Mouse (Mus musculus): ENCODE measurements around the gene Ppp3cb.
A peak's percentile ranks its signal among the peaks of the same experiment; 100 is the strongest.
"Not testable (repeated sequence)": the region's sequence is repeated elsewhere in the genome, so short reads cannot be mapped to it uniquely, and the experiment has no call there.

The Ppp3cb gene

DNA sequence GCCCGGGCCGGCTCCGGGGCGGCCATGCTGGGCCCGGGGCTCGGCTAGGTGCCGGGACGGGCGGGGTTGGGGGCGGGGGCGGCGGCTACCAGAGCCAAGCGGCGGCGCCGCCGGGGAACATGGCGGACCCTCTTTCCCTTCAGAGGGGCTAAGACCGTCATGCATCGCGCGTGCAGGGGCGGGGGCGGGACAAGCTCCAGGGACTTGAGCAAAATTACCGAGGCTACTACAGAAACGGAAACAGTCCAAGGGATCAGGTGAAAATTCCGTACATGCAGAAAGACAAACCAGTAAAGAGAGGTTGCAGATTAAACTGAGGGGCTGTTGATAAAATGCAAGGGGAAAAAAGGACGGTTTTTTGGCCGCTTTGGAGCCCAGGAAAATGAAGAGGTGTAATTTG is at the start of gene Ppp3cb:
Gene Ppp3cb, minus strand, starts transcription at position 159 of the 400 bp plus-strand sequence.
- DNase-seq (ENCODE audit: low read depth, low spot score) = peak; percentile 96

DNA sequence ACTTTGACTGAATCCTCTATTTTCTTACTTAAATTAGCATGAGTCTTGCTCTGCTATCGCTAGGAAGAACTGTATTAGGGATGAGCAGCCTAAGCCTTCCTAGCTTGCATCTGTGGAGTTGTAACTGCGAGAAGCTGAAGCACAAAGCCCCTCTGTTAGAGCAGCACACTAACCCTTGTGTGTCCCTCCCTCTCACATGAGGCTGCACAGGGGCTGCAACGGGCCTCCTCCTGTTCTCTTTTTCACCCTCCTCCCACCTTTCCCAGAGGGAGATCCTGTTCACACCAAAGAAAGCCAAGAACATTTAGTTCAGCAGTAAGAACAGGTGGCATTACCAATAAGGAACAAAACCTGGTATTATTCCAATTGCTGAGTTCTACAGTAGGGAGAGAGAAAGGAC is 49.4 kb upstream of the Ppp3cb start:
- DNase-seq (ENCODE audit: low read depth, low spot score) = peak; percentile 84

- no peak for DNase-seq (ENCODE audit: low read depth, low spot score)
Measured at GRCm38 (mm10) chr14:20587458-20587857, 41.1 kb upstream of the Ppp3cb start.

DNA sequence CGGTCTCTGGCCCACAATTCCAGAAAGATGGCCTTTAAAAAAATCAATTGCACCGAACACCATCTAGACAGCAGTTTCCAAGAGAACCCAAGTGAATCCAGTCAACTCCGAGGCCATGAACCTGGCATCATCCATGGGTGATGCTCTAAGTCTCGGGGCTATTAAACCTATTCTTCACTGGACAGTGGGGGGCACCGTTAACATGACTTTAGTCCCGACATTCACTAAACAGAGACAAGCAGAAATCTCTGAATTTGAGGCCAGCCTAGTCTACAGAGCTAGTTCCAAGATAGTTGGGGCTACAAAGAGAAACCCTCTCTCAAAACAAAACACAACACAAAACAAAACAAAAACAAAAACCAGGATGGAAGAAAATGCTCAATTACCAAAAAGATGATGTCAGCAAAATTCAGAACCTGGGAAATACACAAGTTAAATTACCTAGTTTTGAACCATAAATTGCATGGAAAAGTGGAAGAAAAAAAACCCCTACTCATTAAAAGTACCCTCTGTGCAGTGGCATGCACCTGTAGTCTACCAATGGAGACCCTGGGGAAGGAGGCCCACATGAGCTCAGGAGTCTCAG is 32.5 kb upstream of the Ppp3cb start:
- no peak for DNase-seq (ENCODE audit: low read depth, low spot score)

- peak; percentile 60 for DNase-seq (ENCODE audit: low read depth, low spot score)
Measured at GRCm38 (mm10) chr14:20576179-20576578, 29.8 kb upstream of the Ppp3cb start.

DNA sequence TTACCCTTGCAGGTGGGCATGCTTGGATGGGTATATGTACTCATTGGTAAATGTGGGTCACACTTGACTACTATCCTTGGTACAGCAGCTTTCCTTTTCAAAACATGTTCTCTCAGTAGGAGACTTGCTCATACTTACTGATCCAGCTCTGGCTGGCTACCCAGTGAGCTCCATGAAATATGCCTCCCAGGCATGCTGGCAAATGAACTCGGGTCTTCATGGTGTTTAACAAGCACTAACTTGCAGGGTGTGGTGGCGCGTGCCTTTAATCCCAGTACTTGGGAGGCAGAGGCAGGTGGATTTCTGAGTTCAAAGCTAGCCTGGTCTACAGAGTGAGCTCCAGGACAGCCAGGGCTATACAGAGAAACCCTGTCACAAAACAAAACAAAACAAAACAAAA is 26.8 kb upstream of the Ppp3cb start:
- DNase-seq (ENCODE audit: low read depth, low spot score) = not testable (repeated sequence)

DNA sequence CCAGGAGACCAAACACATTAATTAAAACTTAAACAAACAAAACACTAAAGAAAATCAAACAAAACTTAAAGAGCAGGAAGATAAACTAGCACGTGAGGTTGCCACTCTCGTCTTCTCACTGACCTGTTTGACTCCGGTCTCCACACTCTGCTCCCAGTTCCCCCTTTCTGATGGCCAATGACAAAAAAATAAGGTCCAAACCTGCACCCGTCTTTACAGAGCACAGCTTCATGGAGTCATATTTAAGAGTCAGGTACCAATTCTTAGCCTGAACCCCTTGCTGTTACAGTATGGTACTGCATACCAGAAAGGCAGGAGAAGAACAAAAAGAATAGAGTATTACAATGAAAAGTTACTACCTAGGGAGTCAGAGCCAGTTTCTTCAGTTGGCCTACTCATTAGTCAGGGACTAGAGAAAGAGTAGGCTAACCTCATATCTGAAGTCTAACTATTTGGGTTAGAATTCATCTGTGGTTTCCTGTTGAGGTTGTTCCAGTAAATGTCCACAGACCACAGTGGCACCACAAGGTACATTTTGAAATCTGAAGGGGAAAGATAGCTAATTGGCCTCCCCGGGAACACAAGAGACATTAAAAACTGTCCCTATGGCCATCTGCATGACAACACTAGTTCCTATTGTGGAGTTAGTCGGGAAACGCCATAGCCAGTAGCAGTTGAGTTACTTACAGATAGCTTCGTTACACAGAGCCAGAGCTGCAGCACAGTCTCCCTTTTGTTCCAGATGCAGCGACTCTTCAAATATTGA is 19.1 kb upstream of the Ppp3cb start:
- no peak for DNase-seq (ENCODE audit: low read depth, low spot score)

- DNase-seq (ENCODE audit: low read depth, low spot score) = no peak
Measured at GRCm38 (mm10) chr14:20564692-20565091, 18.3 kb upstream of the Ppp3cb start.

DNA sequence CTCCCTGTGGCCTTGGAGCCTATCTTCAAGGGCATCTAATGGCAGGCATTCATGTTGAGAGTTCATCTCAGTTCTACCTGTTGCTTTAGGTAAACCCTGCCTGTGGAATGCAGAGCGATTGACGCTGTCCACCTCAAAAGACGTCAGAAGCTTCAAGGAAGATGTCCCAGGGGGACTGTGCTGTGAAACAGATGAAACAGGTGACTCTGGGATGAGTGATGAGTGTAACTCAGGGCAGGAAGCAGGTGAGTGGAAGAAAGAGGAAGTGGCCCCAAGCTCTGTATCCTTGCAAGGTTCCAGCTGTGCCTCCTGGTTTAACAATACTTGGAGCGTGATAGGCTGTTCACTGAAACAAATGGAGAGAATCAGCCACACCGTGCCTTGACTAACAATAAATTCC is 15.5 kb upstream of the Ppp3cb start:
- no peak for DNase-seq (ENCODE audit: low read depth, low spot score)

DNA sequence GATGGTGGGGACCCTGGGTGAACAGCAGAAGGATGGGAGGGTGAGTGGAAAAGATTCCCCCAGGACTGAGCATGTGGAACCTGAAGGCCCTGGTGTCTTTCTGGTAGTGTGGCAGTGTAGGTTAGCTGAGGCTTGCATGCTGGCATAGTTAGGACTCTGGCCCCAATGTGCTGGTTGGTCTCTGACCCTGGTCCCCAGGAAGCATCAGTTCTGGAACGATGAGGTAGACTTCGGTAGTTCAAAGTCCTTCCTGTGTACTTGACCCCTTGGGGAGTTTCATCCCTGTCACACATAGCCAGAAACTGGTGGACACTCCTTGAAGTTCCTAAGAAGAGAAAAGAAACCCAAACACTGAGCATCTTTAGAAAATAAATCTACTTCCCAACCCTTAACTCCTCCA is 3.8 kb upstream of the Ppp3cb start:
- no peak for DNase-seq (ENCODE audit: low read depth, low spot score)

GRCm38 (mm10) chr14:20545529-20546331 is 643 bp downstream of the Ppp3cb start:
- peak; percentile 43 for DNase-seq (ENCODE audit: low read depth, low spot score)

- DNase-seq (ENCODE audit: low read depth, low spot score) = no peak
Measured at GRCm38 (mm10) chr14:20544467-20545411, 1.6 kb downstream of the Ppp3cb start.

DNA sequence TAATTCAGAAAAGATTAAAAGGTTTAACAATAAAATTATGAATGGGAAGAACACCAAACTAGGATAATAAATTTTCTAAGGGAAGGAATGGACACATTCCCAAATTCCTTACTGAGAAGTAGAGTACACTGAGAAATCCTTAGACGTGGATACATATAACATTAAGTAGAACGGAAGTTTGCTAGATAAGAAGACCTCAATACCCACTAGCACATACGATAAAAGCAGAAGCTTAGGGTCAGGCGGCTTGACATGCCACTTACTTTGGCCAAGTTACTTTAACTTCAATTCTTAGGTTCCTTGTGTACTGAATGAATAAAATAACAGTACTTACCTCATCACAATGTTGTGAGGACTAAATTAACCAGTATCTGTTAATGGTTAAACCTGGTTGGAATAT is 16.7 kb downstream of the Ppp3cb start:
- DNase-seq (ENCODE audit: low read depth, low spot score) = no peak

GRCm38 (mm10) chr14:20520179-20520578 is 26.2 kb downstream of the Ppp3cb start:
- DNase-seq (ENCODE audit: low read depth, low spot score) = peak; percentile 31

- no peak for DNase-seq (ENCODE audit: low read depth, low spot score)
Measured at GRCm38 (mm10) chr14:20508424-20508823, 37.9 kb downstream of the Ppp3cb start.

DNA sequence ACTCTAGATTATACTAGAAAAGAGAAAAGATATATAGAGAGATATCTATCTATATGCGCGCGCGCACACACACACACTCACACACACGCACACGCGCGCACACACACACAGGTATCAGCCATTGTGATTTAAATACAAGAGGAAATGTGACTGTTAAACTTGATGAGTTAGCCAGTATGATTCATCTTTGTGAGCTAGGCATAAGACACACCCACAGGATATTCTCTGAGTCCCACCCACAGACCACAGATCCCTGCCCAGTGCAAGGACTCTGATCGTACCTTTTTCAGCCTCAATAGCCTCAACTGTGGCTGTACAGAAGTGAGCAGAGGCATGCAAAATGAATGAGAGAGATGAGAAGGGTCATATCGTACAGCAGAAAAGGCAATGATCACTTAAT is 43.4 kb downstream of the Ppp3cb start:
- no peak for DNase-seq (ENCODE audit: low read depth, low spot score)

GRCm38 (mm10) chr14:20499982-20500381 is 46.4 kb downstream of the Ppp3cb start:
- no peak for DNase-seq (ENCODE audit: low read depth, low spot score)

DNA sequence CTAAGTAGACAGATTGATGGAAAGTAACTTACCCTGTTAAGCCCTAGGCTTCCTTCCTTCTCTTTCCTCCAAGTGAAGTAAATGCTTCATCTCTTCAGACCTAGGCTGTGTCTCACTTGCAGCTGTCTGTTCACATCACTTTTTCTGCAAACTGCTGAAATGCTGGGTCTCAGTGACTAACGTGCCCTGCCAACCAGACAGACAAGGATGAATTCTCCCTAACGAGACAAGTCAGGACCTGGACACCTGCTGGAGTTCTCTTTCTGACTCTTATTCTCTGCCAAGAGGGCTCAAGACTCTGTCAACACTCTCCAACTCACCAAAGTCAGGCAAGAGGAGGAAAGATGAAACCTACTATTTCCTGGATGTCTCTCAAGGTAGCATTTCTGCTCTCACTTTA is 49.8 kb downstream of the Ppp3cb start, which contains the start of gene Mss51:
Gene Mss51, minus strand, starts transcription at position 299 of the 400 bp plus-strand sequence.
- DNase-seq (ENCODE audit: low read depth, low spot score) = no peak

- DNase-seq (ENCODE audit: low read depth, low spot score) = no peak
Measured at GRCm38 (mm10) chr14:20486031-20486430, 60.3 kb downstream of the Ppp3cb start.

DNA sequence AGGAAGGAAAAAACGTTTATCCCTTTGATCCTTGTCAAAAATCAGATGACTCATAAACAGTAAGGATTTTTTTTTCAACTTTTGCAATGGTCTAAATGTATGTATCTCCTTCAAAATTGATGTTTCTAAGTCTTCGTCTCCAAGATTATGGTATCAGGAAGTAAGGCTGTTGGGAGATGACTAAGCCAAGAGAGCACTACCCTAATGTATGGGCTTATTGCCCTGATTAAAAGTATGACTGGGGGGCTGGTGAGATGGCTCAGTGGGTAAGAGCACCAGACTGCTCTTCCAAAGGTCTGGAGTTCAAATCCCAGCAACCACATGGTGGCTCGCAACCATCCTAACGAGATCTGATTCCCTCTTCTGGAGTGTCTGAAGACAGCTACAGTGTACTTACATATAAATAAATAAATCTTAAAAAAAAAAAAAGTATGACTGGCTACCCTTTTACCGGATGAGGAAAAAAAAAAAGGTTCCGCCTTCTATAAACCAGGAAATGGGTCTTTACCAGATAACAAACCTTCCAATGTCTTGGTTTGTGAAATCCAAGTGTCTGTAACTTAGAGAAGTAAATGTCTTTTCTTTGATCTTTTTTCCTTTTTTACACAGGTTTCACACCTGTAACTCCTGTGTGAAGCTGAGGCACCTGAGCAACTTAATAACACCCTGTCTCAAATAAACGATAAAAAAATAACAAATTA is 64.2 kb downstream of the Ppp3cb start:
- no peak for DNase-seq (ENCODE audit: low read depth, low spot score)

GRCm38 (mm10) chr14:20481211-20481610 is 65.2 kb downstream of the Ppp3cb start:
- DNase-seq (ENCODE audit: low read depth, low spot score) = no peak
